Mouse (Mus musculus): ENCODE measurements around the gene S1pr4. TPM values are rescaled to one million over a fixed set of nuclear protein-coding genes. Genes with fewer than 3 reads are reported as not detected.

S1pr4 gene
- polyA plus RNA-seq, 1 experiment, result 0.46 TPM

DNA sequence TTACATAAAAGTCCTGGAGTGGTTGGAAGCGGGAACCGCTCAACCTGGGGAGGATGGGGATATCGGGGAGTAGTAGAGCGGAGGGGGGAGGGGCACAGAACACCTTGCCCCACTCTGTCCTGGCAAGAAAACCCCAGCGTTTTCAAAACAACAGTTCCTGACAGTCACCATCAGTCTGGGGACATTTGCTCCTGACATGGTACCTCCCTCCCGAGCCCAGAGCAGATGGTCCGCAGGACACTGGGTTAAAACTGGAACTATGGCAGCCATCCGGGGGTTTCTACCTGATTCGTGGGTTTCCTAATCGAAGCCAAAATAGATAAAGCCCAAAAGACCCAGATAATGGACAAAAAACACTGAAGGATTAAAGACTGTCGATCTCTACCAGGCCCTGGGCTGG is 39.0 kb downstream of the S1pr4 start:
- Histone ChIP-seq H3K4me3 (ENCODE audit: insufficient read depth, low read length) (no peak overlapping the region), H3K4me1 (ENCODE audit: control insufficient read depth, insufficient read depth, low read length) (0 out of 2 replicates have a peak, but pooled peaks cover 3% of the 10 kb centered on the region), H3K27ac (ENCODE audit: insufficient read depth, low read depth, low read length) (no peak overlapping the region)
- no peak for TF ChIP-seq CTCF (IDR thresholded peaks at IDR 0.05; ENCODE audit: low read depth, low read length)
- no peak for TF ChIP-seq POLR2A (IDR thresholded peaks at IDR 0.05; ENCODE audit: borderline replicate concordance, low read depth, low read length)

GRCm38 (mm10) chr10:81460471-81460870 is 39.5 kb downstream of the S1pr4 start:
- Histone ChIP-seq H3K4me3 (ENCODE audit: insufficient read depth, low read length) (no peak overlapping the region), H3K4me1 (ENCODE audit: control insufficient read depth, insufficient read depth, low read length) (0 out of 2 replicates have a peak, but pooled peaks cover 3% of the 10 kb centered on the region), H3K27ac (ENCODE audit: insufficient read depth, low read depth, low read length) (no peak overlapping the region)
- TF ChIP-seq POLR2A (IDR thresholded peaks at IDR 0.05; ENCODE audit: borderline replicate concordance, low read depth, low read length), result no peak
- TF ChIP-seq CTCF (IDR thresholded peaks at IDR 0.05; ENCODE audit: low read depth, low read length), result no peak

- no peak for TF ChIP-seq POLR2A (IDR thresholded peaks at IDR 0.05; ENCODE audit: borderline replicate concordance, low read depth, low read length)
- TF ChIP-seq CTCF (IDR thresholded peaks at IDR 0.05; ENCODE audit: low read depth, low read length), result no peak
- no peak overlapping the region for H3K27ac ChIP-seq (ENCODE audit: insufficient read depth, low read depth, low read length)
- no peak overlapping the region for H3K4me3 ChIP-seq (ENCODE audit: insufficient read depth, low read length)
- H3K4me1 ChIP-seq (ENCODE audit: control insufficient read depth, insufficient read depth, low read length), result 0 out of 2 replicates have a peak, but pooled peaks cover 3% of the 10 kb centered on the region
Measured at GRCm38 (mm10) chr10:81459399-81459798, 40.5 kb downstream of the S1pr4 start.

DNA sequence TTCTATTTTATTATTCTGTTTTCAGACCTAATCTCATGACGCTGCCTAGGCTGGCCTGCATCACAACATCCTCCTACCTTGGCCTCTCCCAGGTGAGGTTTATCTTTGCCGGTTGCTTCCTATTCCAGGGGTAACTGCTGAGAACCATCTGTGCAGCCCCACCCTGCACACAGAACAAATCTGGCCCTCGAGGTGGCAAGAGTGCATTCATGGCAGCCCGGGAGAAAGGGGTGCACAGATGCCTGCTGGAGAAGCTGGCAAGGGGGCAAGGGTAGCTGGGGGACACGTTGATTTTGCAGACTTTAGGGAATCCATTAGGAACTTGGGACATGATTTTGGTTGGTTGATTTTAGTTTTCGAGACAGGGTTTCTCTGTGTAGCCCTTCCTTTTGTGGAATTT is 41.7 kb downstream of the S1pr4 start:
- no peak overlapping the region for H3K4me3 ChIP-seq (ENCODE audit: insufficient read depth, low read length)
- no peaks in the 10 kb centered on the region for H3K4me1 ChIP-seq (ENCODE audit: control insufficient read depth, insufficient read depth, low read length)
- no peak overlapping the region for H3K27ac ChIP-seq (ENCODE audit: insufficient read depth, low read depth, low read length)
- no peak for TF ChIP-seq CTCF (IDR thresholded peaks at IDR 0.05; ENCODE audit: low read depth, low read length)
- no peak for TF ChIP-seq POLR2A (IDR thresholded peaks at IDR 0.05; ENCODE audit: borderline replicate concordance, low read depth, low read length)

DNA sequence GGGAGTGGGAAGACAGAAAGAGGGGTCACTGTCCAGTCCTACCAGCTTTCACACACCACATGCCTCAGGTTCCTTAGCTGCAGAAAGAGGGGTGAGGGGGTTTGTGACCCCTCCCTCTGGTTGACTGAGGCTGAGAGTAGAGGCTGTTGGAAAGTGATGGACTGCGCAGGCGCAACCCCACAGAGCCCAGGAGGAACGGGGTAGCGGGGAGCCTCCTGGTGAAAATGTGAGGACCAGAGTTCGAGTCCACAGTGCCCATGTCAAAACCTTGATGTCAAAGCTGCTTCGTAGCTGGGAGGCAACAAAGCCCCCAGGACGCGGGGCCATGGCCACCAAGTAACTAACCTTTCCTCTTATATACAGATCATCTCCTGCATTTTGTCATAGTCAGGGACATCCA is 42.3 kb downstream of the S1pr4 start:
- H3K4me3 ChIP-seq (ENCODE audit: insufficient read depth, low read length), result no peak overlapping the region
- no peak overlapping the region for H3K27ac ChIP-seq (ENCODE audit: insufficient read depth, low read depth, low read length)
- TF ChIP-seq POLR2A (IDR thresholded peaks at IDR 0.05; ENCODE audit: borderline replicate concordance, low read depth, low read length) (no peak), CTCF (IDR thresholded peaks at IDR 0.05; ENCODE audit: low read depth, low read length) (no peak)
- H3K4me1 ChIP-seq (ENCODE audit: control insufficient read depth, insufficient read depth, low read length), result no peaks in the 10 kb centered on the region

DNA sequence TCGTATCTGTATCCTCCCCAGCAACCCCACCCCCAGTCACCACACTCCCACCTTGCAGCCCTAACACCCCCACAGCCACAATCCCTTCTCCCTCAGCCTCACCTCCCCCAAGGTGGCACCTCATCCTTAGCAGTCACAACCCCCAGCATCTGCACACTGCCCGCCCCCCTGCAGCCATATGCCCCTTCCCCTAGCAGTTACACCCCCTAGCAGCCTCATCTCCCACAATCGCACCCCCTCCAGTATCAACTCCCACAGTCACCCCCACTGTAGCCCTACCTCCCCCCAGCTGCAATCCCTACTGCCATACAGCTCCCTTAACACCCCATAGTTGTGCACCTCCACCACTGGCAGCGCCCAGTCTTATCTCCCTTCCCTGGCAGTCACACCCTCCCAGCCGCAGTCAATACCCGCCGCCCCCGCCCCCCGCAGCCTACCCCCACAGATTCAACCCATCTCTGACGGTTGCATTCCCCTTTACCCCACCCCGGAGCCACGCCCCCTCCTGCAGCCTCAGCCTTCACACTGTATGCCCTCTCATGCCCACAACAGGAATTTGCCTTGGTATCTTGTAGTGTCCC is 42.9 kb downstream of the S1pr4 start:
- Histone ChIP-seq H3K27ac (ENCODE audit: insufficient read depth, low read depth, low read length) (no peak overlapping the region), H3K4me3 (ENCODE audit: insufficient read depth, low read length) (no peak overlapping the region), H3K4me1 (ENCODE audit: control insufficient read depth, insufficient read depth, low read length) (no peaks in the 10 kb centered on the region)
- no peak for TF ChIP-seq CTCF (IDR thresholded peaks at IDR 0.05; ENCODE audit: low read depth, low read length)
- no peak for TF ChIP-seq POLR2A (IDR thresholded peaks at IDR 0.05; ENCODE audit: borderline replicate concordance, low read depth, low read length)

GRCm38 (mm10) chr10:81455181-81455895 is 44.6 kb downstream of the S1pr4 start, which contains the start of gene Nfic:
Nfic (minus strand) TSS chr10:81455635.
- H3K4me3 ChIP-seq (ENCODE audit: insufficient read depth, low read length), result no peak within 1 kb of the TSS
- TF ChIP-seq CTCF (IDR thresholded peaks at IDR 0.05; ENCODE audit: low read depth, low read length), result no peak
- TF ChIP-seq POLR2A (IDR thresholded peaks at IDR 0.05; ENCODE audit: borderline replicate concordance, low read depth, low read length), result no peak
- H3K4me1 ChIP-seq (ENCODE audit: control insufficient read depth, insufficient read depth, low read length), result no peaks in the 10 kb centered on the region
- H3K27ac ChIP-seq (ENCODE audit: insufficient read depth, low read depth, low read length), result no peak within 1 kb of the TSS

- H3K4me1 ChIP-seq (ENCODE audit: control insufficient read depth, insufficient read depth, low read length), result no peaks in the 10 kb centered on the region
- no peak overlapping the region for H3K27ac ChIP-seq (ENCODE audit: insufficient read depth, low read depth, low read length)
- no peak for TF ChIP-seq POLR2A (IDR thresholded peaks at IDR 0.05; ENCODE audit: borderline replicate concordance, low read depth, low read length)
- H3K4me3 ChIP-seq (ENCODE audit: insufficient read depth, low read length), result no peak overlapping the region
Measured at GRCm38 (mm10) chr10:81454106-81454505, 45.8 kb downstream of the S1pr4 start.

DNA sequence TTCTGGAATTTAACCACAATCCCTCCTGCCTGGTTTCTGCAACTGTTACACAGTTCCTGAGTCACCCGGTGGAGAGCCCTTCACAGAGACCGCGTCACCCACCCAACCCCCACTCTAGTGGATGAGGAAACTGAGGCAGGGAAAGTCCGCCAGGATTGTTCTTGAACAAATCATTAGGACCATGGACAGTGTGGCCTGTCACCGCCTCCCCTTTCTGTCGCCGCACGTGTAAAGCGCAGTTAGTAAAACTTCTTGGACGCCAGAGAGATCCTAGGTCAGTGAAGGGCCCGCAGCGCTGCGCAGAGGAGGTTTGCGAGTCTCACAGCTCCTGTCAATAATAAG is 47.0 kb downstream of the S1pr4 start:
- no peak overlapping the region for H3K4me3 ChIP-seq (ENCODE audit: insufficient read depth, low read length)
- no peak for TF ChIP-seq POLR2A (IDR thresholded peaks at IDR 0.05; ENCODE audit: borderline replicate concordance, low read depth, low read length)
- TF ChIP-seq CTCF (IDR thresholded peaks at IDR 0.05; ENCODE audit: low read depth, low read length), result no peak
- no peaks in the 10 kb centered on the region for H3K4me1 ChIP-seq (ENCODE audit: control insufficient read depth, insufficient read depth, low read length)
- no peak overlapping the region for H3K27ac ChIP-seq (ENCODE audit: insufficient read depth, low read depth, low read length)

- TF ChIP-seq CTCF (IDR thresholded peaks at IDR 0.05; ENCODE audit: low read depth, low read length) (no peak), POLR2A (IDR thresholded peaks at IDR 0.05; ENCODE audit: borderline replicate concordance, low read depth, low read length) (no peak)
- no peak overlapping the region for H3K27ac ChIP-seq (ENCODE audit: insufficient read depth, low read depth, low read length)
- H3K4me1 ChIP-seq (ENCODE audit: control insufficient read depth, insufficient read depth, low read length), result no peaks in the 10 kb centered on the region
- no peak overlapping the region for H3K4me3 ChIP-seq (ENCODE audit: insufficient read depth, low read length)
Measured at GRCm38 (mm10) chr10:81452237-81452946, 47.5 kb downstream of the S1pr4 start.

Data from bone marrow macrophage, adult 2 months (primary cell).